7 mouse cellular contexts compared by ENCODE assay signal in genomic region chr1:74797459-74797858, GRCm38 (mm10). TPM values are rescaled to one million over a fixed set of nuclear protein-coding genes. Genes with fewer than 3 reads are reported as not detected.
DNase-seq lines count a peak whose midpoint lies in the region; ATAC-seq and TF ChIP-seq lines count a peak whose summit lies in the region.

No protein-coding gene starts in this region.

- peaks cover 80% of the 10 kb centered on the region for H3K27me3 ChIP-seq in lung, postnatal 0 days (replicated peaks; ENCODE audit: insufficient read depth, low read length)
- peaks cover 98% of the 10 kb centered on the region for H3K27me3 ChIP-seq in forebrain, embryonic 13.5 days
- peaks cover 84% of the 10 kb centered on the region for H3K27me3 ChIP-seq in limb, embryonic 14.5 days (ENCODE audit: control insufficient read depth, insufficient read depth, low read length)
- peaks cover 95% of the 10 kb centered on the region for H3K27me3 ChIP-seq in stomach, embryonic 15.5 days (replicated peaks)

- TF ChIP-seq CTCF in lung, postnatal 0 days (IDR thresholded peaks at IDR 0.05), result no peak

- 16% methylated on average over 5 of the region's 5 CpGs for WGBS in lung, postnatal 0 days
- 5% methylated on average over 5 of the region's 5 CpGs for WGBS in forebrain, embryonic 13.5 days
- WGBS in limb, embryonic 14.5 days, result 16% methylated on average over 5 of the region's 5 CpGs
- WGBS in stomach, embryonic 15.5 days, result 17% methylated on average over 5 of the region's 5 CpGs

- ATAC-seq in lung, postnatal 0 days, result 0 out of 2 replicates have a peak, but pooled peaks have one; percentile 14
- ATAC-seq in forebrain, embryonic 13.5 days, result peak; percentile 80
- ATAC-seq in limb, embryonic 14.5 days (ENCODE audit: low FRiP score, low read depth), result peak; percentile 56; the same call in 1 of the 2 replicates
- ATAC-seq in stomach, embryonic 15.5 days (ENCODE audit: insufficient read depth, low FRiP score, low read depth), result peak; percentile 54

- H3K9me3 ChIP-seq in lung, postnatal 0 days (ENCODE audit: low read length), result no peaks in the 10 kb centered on the region; the same call in 1 of the 2 replicates
- no peaks in the 10 kb centered on the region for H3K9me3 ChIP-seq in forebrain, embryonic 13.5 days (replicated peaks)
- no peaks in the 10 kb centered on the region for H3K9me3 ChIP-seq in limb, embryonic 14.5 days (ENCODE audit: control insufficient read depth, low read length)
- H3K9me3 ChIP-seq in stomach, embryonic 15.5 days, result no peaks in the 10 kb centered on the region

- H3K4me2 ChIP-seq in lung, postnatal 0 days (replicated peaks; ENCODE audit: low read depth, low read length), result no peak overlapping the region
- H3K4me2 ChIP-seq in forebrain, embryonic 13.5 days, result peak overlapping the region; percentile 16; the same call in 1 of the 2 replicates
- no peak overlapping the region for H3K4me2 ChIP-seq in limb, embryonic 14.5 days (replicated peaks; ENCODE audit: low read depth, low read length, severe bottlenecking)
- H3K4me2 ChIP-seq in stomach, embryonic 15.5 days, result no peak overlapping the region

- H3K9ac ChIP-seq in lung, postnatal 0 days (replicated peaks; ENCODE audit: low read depth), result no peak overlapping the region
- H3K9ac ChIP-seq in forebrain, embryonic 13.5 days, result no peak overlapping the region
- no peak overlapping the region for H3K9ac ChIP-seq in limb, embryonic 14.5 days (ENCODE audit: low read depth, low read length, severe bottlenecking)
- no peak overlapping the region for H3K9ac ChIP-seq in stomach, embryonic 15.5 days

- TF ChIP-seq EP300 in lung, postnatal 0 days (IDR thresholded peaks at IDR 0.05), result no peak

- H3K4me3 ChIP-seq in lung, postnatal 0 days (ENCODE audit: low read depth, low read length), result no peak overlapping the region
- no peak overlapping the region for H3K4me3 ChIP-seq in forebrain, embryonic 13.5 days
- no peak overlapping the region for H3K4me3 ChIP-seq in limb, embryonic 14.5 days (replicated peaks; ENCODE audit: low read length)
- H3K4me3 ChIP-seq in stomach, embryonic 15.5 days (replicated peaks), result no peak overlapping the region

- no peak overlapping the region for H3K27ac ChIP-seq in lung, postnatal 0 days (ENCODE audit: low read length)
- H3K27ac ChIP-seq in forebrain, embryonic 13.5 days, result no peak overlapping the region
- no peak overlapping the region for H3K27ac ChIP-seq in limb, embryonic 14.5 days (replicated peaks; ENCODE audit: low read depth, low read length)
- H3K27ac ChIP-seq in stomach, embryonic 15.5 days, result no peak overlapping the region

- no peaks in the 10 kb centered on the region for H3K36me3 ChIP-seq in lung, postnatal 0 days (ENCODE audit: insufficient read depth, low read length)
- H3K36me3 ChIP-seq in forebrain, embryonic 13.5 days (ENCODE audit: poor library complexity, severe bottlenecking), result no peaks in the 10 kb centered on the region
- no peaks in the 10 kb centered on the region for H3K36me3 ChIP-seq in limb, embryonic 14.5 days (ENCODE audit: control insufficient read depth, insufficient read depth, low read length)
- no peaks in the 10 kb centered on the region for H3K36me3 ChIP-seq in stomach, embryonic 15.5 days

- DNase-seq in lung, postnatal 0 days (ENCODE audit: low spot score), result no peak
- no peak for DNase-seq in lung, postnatal 14 days
- DNase-seq in limb, embryonic 14.5 days (ENCODE audit: low spot score), result peak; percentile 49
- DNase-seq in testis, postnatal 14 days (ENCODE audit: low spot score), result no peak
- no peak for DNase-seq in T-cell, adult 2 months (ENCODE audit: low spot score)

- no peak for TF ChIP-seq POLR2A in limb, embryonic 14.5 days (IDR thresholded peaks at IDR 0.05; ENCODE audit: borderline replicate concordance, extremely low read depth, insufficient read depth, insufficient read length)

- H3K4me1 ChIP-seq in lung, postnatal 0 days (ENCODE audit: insufficient read depth, low read depth, low read length), result no peaks in the 10 kb centered on the region
- H3K4me1 ChIP-seq in forebrain, embryonic 13.5 days, result peaks cover 66% of the 10 kb centered on the region
- peaks cover 26% of the 10 kb centered on the region for H3K4me1 ChIP-seq in limb, embryonic 14.5 days (ENCODE audit: control insufficient read depth, insufficient read depth, low read length)
- peaks cover 26% of the 10 kb centered on the region for H3K4me1 ChIP-seq in stomach, embryonic 15.5 days

RNA-seq across cellular contexts. Expression of gene Wnt10a, which starts 6.1 kb away (rescaled TPM):
- polyA plus RNA-seq in lung, postnatal 0 days (2015; fragmentation: Nextera tagmentation; extraction: Ambion mirVana), result not detected in 2 replicates
- 0.29 and 0.63 TPM in 2 replicates for polyA plus RNA-seq in forebrain, embryonic 13.5 days (2015; fragmentation: Nextera tagmentation; extraction: Ambion mirVana)
- 3.8 and 4.7 TPM in 2 replicates for polyA plus RNA-seq in limb, embryonic 14.5 days (2012; rRNA removed)
- polyA plus RNA-seq in limb, embryonic 14.5 days (2014; fragmentation: Nextera tagmentation; extraction: Ambion mirVana), result 8.3 and 9.3 TPM in 2 replicates
- polyA plus RNA-seq in stomach, embryonic 15.5 days (2015; fragmentation: Nextera tagmentation; extraction: Ambion mirVana), result 2.6 and 3.5 TPM in 2 replicates

RNA-seq across cellular contexts. Expression of gene Wnt6, which starts 25.8 kb away (rescaled TPM):
- 0.36 and 0.50 TPM in 2 replicates for polyA plus RNA-seq in lung, postnatal 0 days (2015; fragmentation: Nextera tagmentation; extraction: Ambion mirVana)
- 0.73 and 0.92 TPM in 2 replicates for polyA plus RNA-seq in forebrain, embryonic 13.5 days (2015; fragmentation: Nextera tagmentation; extraction: Ambion mirVana)
- polyA plus RNA-seq in limb, embryonic 14.5 days (2012; rRNA removed), result 39.9 and 42.8 TPM in 2 replicates
- 51.8 and 54.3 TPM in 2 replicates for polyA plus RNA-seq in limb, embryonic 14.5 days (2014; fragmentation: Nextera tagmentation; extraction: Ambion mirVana)
- polyA plus RNA-seq in stomach, embryonic 15.5 days (2015; fragmentation: Nextera tagmentation; extraction: Ambion mirVana), result 1.4 and 1.8 TPM in 2 replicates

RNA-seq across cellular contexts. Expression of gene Prkag3, which starts 48.4 kb away (rescaled TPM):
- 2.6 and 4.6 TPM in 2 replicates for polyA plus RNA-seq in lung, postnatal 0 days (2015; fragmentation: Nextera tagmentation; extraction: Ambion mirVana)
- polyA plus RNA-seq in forebrain, embryonic 13.5 days (2015; fragmentation: Nextera tagmentation; extraction: Ambion mirVana), result not detected in 2 replicates
- polyA plus RNA-seq in limb, embryonic 14.5 days (2012; rRNA removed), result 4.3 and 5.1 TPM in 2 replicates
- polyA plus RNA-seq in limb, embryonic 14.5 days (2014; fragmentation: Nextera tagmentation; extraction: Ambion mirVana), result 1.4 and 2.5 TPM in 2 replicates
- polyA plus RNA-seq in stomach, embryonic 15.5 days (2015; fragmentation: Nextera tagmentation; extraction: Ambion mirVana), result 0.28 and 0.36 TPM in 2 replicates

RNA-seq across cellular contexts. Expression of gene Cdk5r2, which starts 57.3 kb away (rescaled TPM):
- polyA plus RNA-seq in lung, postnatal 0 days (2015; fragmentation: Nextera tagmentation; extraction: Ambion mirVana), result not detected in 2 replicates
- 0.76 and 1.3 TPM in 2 replicates for polyA plus RNA-seq in forebrain, embryonic 13.5 days (2015; fragmentation: Nextera tagmentation; extraction: Ambion mirVana)
- polyA plus RNA-seq in limb, embryonic 14.5 days (2012; rRNA removed), result 0.49 and 0.63 TPM in 2 replicates
- polyA plus RNA-seq in limb, embryonic 14.5 days (2014; fragmentation: Nextera tagmentation; extraction: Ambion mirVana), result 0.07 and 0.10 TPM in 2 replicates
- 0.18 TPM in 2 replicates for polyA plus RNA-seq in stomach, embryonic 15.5 days (2015; fragmentation: Nextera tagmentation; extraction: Ambion mirVana)

Comparison
In these comparisons a context has a peak if more than half of its experiments do, and no peak if none do; other contexts are left out.
1. ATAC-seq: peak in every context shown above with its lines; median percentile 80 in forebrain, embryonic 13.5 days; 56 in limb, embryonic 14.5 days; 54 in stomach, embryonic 15.5 days; 14 in lung, postnatal 0 days.
2. RNA of gene Wnt6, which starts 25.8 kb away (polyA plus RNA-seq): 39.9 to 54.3 TPM in limb, embryonic 14.5 days; 1.4 to 1.8 TPM in stomach, embryonic 15.5 days, 0.73 to 0.92 TPM in forebrain, embryonic 13.5 days and 0.36 to 0.50 TPM in lung, postnatal 0 days; every median in the first group is over 10 times any median in the second.